Mouse (Mus musculus): ENCODE measurements around the gene Tulp4.

The Tulp4 gene

GRCm38 (mm10) chr17:6106361-6107014 lies at the start of gene Tulp4:
TSS of gene Tulp4 (plus strand) at chr17:6106437.
- peak; percentile 92 for DNase-seq (ENCODE audit: low read depth)

DNA sequence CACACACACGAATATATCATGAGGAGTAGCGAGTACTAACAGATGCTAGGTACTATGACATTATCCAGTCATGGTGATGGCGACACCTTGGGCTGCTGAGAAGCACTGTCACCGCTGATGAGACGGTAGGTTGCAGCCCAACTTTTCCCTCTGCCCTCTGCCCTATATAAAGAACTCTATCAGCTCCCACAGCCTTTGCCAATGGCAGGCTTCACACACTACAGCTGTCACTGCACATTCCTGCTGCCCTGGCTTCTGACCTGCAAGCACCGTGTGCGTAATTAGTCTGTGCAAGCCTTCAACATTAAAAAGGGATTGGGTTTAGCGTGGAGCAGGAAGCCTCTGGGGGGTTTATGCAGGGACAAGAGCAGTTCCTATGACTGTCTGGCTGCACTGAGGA lies 43.4 kb upstream of the Tulp4 start:
- no peak for DNase-seq (ENCODE audit: low read depth)

GRCm38 (mm10) chr17:6063532-6063931 lies 42.7 kb upstream of the Tulp4 start:
- no peak for DNase-seq (ENCODE audit: low read depth)

- DNase-seq (ENCODE audit: low read depth), result peak; percentile 79
Observed at GRCm38 (mm10) chr17:6066021-6066420, 40.2 kb upstream of the Tulp4 start.

GRCm38 (mm10) chr17:6067613-6068012 lies 38.6 kb upstream of the Tulp4 start:
- DNase-seq (ENCODE audit: low read depth), result no peak

- DNase-seq (ENCODE audit: low read depth), result peak; percentile 10
Observed at GRCm38 (mm10) chr17:6069866-6070265, 36.4 kb upstream of the Tulp4 start.

GRCm38 (mm10) chr17:6073405-6073804 lies 32.8 kb upstream of the Tulp4 start:
- DNase-seq (ENCODE audit: low read depth), result no peak

DNA sequence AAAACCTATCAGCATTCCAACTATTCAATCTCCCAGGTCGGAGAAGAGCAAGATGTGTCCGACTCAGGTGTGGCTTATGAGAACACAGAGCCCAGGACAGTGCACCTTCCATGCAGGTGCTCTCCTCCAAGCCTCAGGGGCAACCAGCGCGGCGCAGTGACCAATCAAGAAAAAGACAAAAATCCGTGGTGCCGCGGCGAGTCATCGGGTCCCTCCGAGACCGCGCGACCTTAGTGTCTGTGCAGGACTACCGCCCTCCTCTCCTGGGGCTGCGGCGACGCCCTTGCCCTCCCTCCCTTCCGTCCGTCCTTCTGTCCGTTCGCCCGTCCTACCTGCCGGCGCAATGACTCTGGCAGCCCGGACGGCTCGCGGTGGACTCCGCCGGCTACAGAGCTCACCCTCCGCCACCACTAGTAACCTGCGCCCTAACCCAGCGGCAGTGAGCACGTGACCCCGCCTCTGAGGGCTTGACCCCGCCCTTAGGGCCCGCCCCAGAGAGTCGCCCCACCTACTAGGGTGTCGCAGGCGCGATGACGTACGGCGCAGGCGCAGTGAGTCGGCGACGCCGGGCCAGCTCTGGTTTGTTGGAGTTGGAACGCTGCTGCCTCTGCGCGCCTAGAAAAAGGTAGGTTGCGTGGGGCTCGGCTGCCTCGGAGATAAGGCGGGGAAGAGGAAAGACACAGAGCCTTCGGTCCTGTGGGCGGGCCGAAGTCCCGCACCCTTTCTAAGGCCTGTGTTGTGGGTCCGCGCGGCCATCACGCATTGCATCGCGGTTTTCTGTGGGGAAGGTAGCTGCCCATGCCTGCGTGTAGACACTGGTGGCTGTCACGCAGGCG lies 26.7 kb upstream of the Tulp4 start, which contains the start of the genes Serac1 and Gtf2h5:
Gene Serac1, minus strand, starts transcription at position 455 of the 836 bp plus-strand sequence.
Gene Gtf2h5, plus strand, starts transcription at position 500 of the 836 bp plus-strand sequence.
- DNase-seq (ENCODE audit: low read depth), result peak; percentile 99

- DNase-seq (ENCODE audit: low read depth), result peak; percentile 18
Observed at GRCm38 (mm10) chr17:6083323-6083890, 22.8 kb upstream of the Tulp4 start.

DNA sequence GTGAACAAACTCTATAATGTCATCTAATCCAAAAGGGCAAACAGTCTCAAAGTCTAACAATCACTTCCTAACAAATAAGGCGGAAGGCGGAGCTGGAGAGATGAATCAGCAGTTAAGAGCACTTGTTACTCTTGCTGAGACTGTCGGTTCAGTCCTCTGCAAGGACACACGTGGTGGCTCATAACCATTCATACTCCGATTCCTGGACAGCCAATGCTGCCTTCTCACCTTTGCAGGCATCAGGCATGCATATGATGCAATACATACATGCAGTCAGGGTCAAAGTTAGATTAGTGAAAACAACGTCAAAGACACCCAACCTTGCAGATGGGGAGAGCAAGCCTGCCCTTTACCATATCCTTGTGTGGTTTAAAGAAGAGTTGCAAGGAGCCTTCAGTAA lies 14.6 kb upstream of the Tulp4 start:
- no peak for DNase-seq (ENCODE audit: low read depth)

DNA sequence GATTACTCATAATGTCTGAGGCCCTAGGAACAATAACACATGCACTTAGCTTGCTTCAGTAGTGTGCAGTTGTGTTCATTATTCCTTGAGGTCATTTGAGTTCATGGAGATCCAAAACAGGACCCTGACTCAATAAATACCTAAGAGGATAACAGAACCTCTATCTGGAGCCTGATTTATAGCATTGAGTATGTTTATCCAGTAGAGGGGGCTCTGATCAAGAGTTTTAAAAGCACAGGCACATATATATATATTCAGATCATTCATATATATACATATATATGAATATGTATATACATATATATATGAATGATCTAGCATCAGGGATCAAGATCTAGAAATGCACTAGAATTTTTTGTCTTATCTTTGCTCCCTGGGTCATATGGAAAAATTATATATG lies 10.7 kb upstream of the Tulp4 start:
- peak; percentile 37 for DNase-seq (ENCODE audit: low read depth)

GRCm38 (mm10) chr17:6097884-6098283 lies 8.4 kb upstream of the Tulp4 start:
- DNase-seq (ENCODE audit: low read depth), result peak; percentile 82

DNA sequence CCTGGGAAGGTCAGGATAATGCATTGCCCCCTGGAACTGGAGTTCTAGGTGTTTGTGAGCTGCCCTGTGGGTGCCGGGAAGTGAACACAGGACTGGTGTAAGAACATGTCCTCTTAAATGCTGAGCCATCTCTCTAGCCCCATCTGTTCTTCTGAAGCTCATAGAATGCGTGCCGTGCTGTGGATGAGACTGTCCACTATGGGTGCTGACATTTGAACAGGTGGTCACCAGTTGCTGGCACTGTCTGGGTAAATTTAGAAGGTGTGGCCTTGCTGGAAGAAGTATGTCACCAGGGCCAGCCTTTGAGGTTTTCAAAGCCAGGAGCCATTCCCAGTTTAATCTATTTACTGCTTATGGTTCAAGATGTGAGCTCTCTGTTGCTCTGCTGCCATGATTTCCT lies 4.0 kb upstream of the Tulp4 start:
- DNase-seq (ENCODE audit: low read depth), result no peak

DNA sequence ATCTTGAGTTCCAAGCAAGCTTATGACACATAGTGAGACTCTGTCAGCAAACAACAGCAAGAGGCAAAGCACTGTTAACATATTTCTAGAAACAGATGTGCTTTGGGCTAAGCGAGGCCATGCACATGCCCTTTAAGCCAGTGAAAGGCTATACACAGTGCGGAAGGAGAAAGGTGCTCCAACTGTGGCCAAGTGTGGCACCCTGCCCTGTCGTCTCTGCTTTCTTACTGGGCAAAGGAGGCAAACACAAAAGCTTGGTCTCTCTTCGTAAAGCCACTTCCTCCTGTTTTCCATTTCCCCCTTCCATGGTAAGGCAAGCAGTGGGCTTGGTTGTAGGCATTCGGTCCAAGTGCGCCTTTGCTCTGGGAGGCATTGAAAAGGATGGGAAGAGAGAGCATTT lies 2.7 kb upstream of the Tulp4 start:
- no peak for DNase-seq (ENCODE audit: low read depth)

DNA sequence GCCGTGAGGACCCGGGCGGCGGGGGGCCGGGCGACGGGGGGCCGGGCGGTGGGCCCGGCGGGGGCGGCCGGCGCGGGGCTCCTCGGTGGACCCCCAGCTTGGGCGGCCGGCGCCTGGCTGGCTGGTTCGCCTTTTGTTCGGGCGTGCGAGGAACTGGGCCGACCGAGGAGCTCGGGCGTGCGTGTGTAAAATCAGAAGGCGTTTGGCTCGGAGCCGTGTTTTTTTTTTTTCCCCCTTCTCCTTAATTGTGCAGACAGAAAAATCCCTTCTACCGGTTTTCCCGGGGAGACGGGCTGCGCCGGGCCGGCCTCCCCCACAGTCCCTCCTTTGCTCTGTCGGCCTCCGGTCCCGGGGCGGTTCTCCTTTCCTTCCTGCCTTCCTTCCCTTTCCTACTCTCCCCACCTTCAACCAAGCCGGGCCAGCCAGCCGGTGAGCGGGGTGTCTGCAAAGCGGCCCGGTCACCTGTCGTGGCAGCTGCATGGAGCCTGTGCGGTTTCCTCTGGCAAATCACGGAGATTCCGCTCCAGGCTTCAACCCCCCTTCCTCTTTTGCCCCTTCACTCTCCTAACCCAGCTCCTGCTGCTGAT lies 871 bp downstream of the Tulp4 start:
- peak; percentile 74 for DNase-seq (ENCODE audit: low read depth)

GRCm38 (mm10) chr17:6108175-6108574 lies 1.9 kb downstream of the Tulp4 start:
- peak; percentile 28 for DNase-seq (ENCODE audit: low read depth)

GRCm38 (mm10) chr17:6110956-6111355 lies 4.7 kb downstream of the Tulp4 start:
- DNase-seq (ENCODE audit: low read depth), result peak; percentile 66

GRCm38 (mm10) chr17:6113653-6114052 lies 7.4 kb downstream of the Tulp4 start:
- DNase-seq (ENCODE audit: low read depth), result no peak

DNA sequence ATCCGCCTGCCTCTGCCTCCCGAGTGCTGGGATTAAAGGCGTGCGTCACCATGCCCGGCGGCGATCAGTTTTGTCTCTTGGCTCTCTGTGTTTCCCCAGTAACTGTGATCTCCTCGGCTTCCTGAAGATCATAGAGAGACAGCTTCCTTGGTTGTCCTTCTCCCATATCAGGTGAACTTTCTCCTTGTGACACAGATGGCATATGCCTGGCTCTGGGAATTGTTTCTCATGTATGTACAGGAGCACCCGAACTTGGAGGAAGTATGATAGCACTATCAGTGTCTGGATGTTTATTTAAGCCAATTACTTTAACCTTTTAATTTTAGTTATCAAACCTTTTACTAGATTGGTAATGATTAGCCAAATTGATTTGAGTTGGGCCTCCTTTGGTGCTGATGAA lies 8.8 kb downstream of the Tulp4 start:
- no peak for DNase-seq (ENCODE audit: low read depth)

DNA sequence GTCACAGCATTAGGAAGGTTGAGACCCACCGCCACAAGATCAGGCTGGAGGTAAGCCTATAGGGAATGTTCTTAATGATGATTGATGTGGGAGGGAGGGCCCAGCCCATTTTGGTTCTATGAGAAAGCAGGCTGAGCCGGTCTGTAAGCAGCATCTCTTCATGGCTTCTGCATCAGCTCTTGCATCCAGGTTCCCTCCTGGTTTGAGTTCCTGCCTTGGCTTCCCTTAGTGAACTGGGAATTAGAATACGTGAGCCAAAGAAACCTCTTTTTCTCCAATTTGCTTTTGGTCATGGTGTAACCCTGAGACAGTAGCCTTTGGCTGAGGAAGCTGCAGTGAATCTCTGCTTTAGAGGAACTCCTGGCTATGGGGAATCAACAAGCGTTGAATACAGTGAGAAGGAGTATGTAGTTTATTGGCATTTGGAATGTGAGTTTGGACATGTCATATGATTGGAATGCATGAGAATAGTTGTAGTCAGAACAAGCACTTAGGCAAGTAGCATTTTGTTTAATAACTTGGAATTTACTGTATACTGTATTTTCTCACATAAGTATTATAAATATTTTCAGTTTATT lies 11.0 kb downstream of the Tulp4 start:
- peak; percentile 66 for DNase-seq (ENCODE audit: low read depth)

- DNase-seq (ENCODE audit: low read depth), result no peak
Observed at GRCm38 (mm10) chr17:6117917-6118316, 11.7 kb downstream of the Tulp4 start.

DNA sequence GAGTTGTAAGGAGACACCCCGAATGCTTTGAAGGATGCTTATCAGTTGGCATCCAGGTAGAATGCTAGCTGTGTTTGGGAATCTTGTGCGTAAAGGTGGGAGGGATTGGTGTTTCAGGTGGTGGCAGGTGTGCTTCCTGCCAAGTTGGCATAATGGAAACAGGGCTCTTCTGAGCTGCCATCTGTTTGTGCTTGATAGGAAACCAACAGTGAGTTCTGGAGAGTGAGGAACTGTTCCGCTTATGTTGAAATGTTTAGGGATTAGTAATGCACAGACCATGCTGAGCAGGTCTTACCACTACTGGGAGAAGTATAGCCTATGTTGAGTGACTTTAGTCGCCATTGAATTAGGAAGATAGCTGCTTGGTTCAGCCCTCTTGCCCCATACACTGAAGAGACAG lies 12.6 kb downstream of the Tulp4 start:
- DNase-seq (ENCODE audit: low read depth), result no peak

Measured in NIH3T3 (cell line).